Mouse (Mus musculus) heart, embryonic 16.5 days (tissue): ENCODE measurements at regions not wholly inside any gene's neighbourhood (a gene's known extent, or its start where the extent isn't known, plus 50 kb on each side); places are given as distances from the start of the nearest gene placed in this dataset.

Experiments used
- ATAC-seq: fragments of 200-750 bp; cut with Nextera tagmentation; replicated peaks from 2 replicates; pipeline ENCODE4 v1.8.0; 2017; ENCODE audit warnings: moderate number of reproducible peaks; ENCODE audit not compliant: insufficient read depth, low FRiP score; ENCODE audit errors: extremely low read depth
- H3K27ac ChIP-seq: fragments of 300-500 bp; sonication (generic); 2 replicates; pipeline ENCODE4 v1.5.1; 2014; ENCODE audit warnings: mild to moderate bottlenecking, low read length, control low read depth, moderate library complexity
- H3K27me3 ChIP-seq: fragments of 300-500 bp; sonication (generic); 2 replicates; pipeline ENCODE4 v1.6.1; 2014; ENCODE audit warnings: low read length, mixed read lengths; ENCODE audit not compliant: control insufficient read depth, insufficient read depth
- H3K36me3 ChIP-seq: fragments of 300-500 bp; sonication (generic); 2 replicates; pipeline ENCODE4 v1.6.1; 2014; ENCODE audit not compliant: control insufficient read depth, insufficient read depth
- H3K4me1 ChIP-seq: fragments of 300-500 bp; sonication (generic); 2 replicates; pipeline ENCODE4 v1.6.1; 2014; ENCODE audit warnings: low read length, mixed read lengths; ENCODE audit not compliant: control insufficient read depth, insufficient read depth
- H3K4me2 ChIP-seq: fragments of 300-500 bp; sonication (generic); 2 replicates; pipeline ENCODE4 v1.6.1; 2014; ENCODE audit warnings: low read depth, mild to moderate bottlenecking, control low read depth, low read length
- H3K4me3 ChIP-seq: fragments of 300-500 bp; sonication (generic); 2 replicates; pipeline ENCODE4 v1.5.1; 2014; ENCODE audit warnings: mild to moderate bottlenecking, control low read depth, low read length
- H3K9ac ChIP-seq: fragments of 300-500 bp; sonication (generic); 2 replicates; pipeline ENCODE4 v1.6.1; 2014; ENCODE audit warnings: low read length, control low read depth
- H3K9me3 ChIP-seq: fragments of 300-500 bp; sonication (generic); replicated peaks from 2 replicates; pipeline ENCODE4 v1.6.1; 2016; ENCODE audit warnings: low read length; ENCODE audit not compliant: control insufficient read depth
- WGBS: fragments of 180-500 bp; shearing (Covaris S2); extraction: QIAGEN DNeasy Blood & Tissue Kit; methylation state at CpG from one replicate; pipeline ENCODE4 v1.1.7; 2014; 5-methylcytosine and 5-hydroxymethylcytosine counted together

DNA sequence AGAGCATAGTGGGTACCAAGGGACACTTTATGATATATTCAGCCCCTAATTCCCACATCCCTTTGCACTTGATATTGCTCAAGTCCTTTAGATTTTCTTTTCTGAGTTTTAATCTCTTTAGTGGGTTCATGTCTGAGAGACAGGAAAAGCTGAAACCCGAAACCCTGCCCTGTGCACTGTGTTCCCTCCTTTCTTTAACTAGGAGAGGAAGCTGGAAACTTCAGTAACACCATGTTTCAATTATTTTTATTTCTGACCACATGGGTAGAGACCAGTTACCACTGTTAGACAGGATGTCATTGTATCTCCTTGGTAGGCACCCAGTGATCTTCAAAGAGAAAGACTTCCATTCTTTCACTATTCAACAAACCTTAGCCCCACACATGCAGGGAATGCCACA, 362.4 kb upstream of the Flrt2 start:
- Histone ChIP-seq H3K27ac (no peak overlapping the region), H3K36me3 (no peaks in the 10 kb centered on the region), H3K4me2 (no peak overlapping the region), H3K9ac (no peak overlapping the region), H3K9me3 (no peaks in the 10 kb centered on the region), H3K4me1 (no peaks in the 10 kb centered on the region), H3K27me3 (no peaks in the 10 kb centered on the region), H3K4me3 (no peak overlapping the region)
- WGBS = 65% methylated on average over 1 of the region's 1 CpGs
- no peak for ATAC-seq

DNA sequence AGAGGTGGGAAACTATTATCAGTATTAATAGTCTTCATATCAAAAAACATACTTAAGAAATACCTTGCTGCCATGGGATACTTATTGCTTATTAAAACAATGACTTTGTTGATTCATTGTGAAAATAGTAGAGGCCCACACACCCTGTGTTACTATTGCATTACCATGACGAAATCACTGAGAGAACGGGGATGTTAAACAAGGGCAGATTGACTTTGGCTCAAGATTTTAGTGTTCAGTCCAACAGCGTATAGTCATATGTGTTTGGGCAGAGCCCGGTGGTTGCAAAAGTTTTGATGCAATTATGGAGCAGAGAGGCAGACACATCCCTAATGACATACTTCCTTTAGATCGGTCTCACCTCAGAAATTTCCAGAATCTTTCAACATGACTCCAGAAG, 344.2 kb upstream of the Flrt2 start:
- Histone ChIP-seq H3K27ac (no peak overlapping the region), H3K9me3 (no peaks in the 10 kb centered on the region), H3K4me3 (no peak overlapping the region), H3K27me3 (no peaks in the 10 kb centered on the region), H3K4me1 (no peaks in the 10 kb centered on the region), H3K36me3 (no peaks in the 10 kb centered on the region), H3K4me2 (no peak overlapping the region), H3K9ac (no peak overlapping the region)
- no peak for ATAC-seq
- WGBS = 84% methylated on average over 5 of the region's 5 CpGs

DNA sequence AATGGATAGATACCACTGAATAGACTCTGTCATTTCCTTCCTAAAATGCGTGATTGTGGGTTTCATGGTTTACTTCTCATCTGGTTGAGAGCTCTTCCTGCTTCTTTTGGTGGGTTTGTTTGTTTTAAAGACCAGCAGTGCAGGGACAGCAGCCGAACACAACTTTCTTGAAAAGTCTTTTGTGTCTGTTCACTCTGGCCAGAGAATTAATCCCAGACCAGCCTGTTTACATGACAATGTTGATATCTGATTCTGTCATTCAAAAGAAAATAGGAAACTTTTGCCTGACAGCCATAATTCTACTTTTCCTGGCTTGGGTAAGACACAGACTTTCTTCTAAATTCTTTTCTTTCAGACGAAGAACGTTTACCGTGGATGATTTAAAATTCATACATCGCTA, 336.9 kb upstream of the Flrt2 start:
- Histone ChIP-seq H3K9me3 (no peaks in the 10 kb centered on the region), H3K4me1 (no peaks in the 10 kb centered on the region), H3K4me3 (no peak overlapping the region), H3K9ac (no peak overlapping the region), H3K27me3 (no peaks in the 10 kb centered on the region), H3K36me3 (no peaks in the 10 kb centered on the region), H3K4me2 (no peak overlapping the region), H3K27ac (no peak overlapping the region)
- no peak for ATAC-seq
- WGBS = 53% methylated on average over 6 of the region's 6 CpGs

DNA sequence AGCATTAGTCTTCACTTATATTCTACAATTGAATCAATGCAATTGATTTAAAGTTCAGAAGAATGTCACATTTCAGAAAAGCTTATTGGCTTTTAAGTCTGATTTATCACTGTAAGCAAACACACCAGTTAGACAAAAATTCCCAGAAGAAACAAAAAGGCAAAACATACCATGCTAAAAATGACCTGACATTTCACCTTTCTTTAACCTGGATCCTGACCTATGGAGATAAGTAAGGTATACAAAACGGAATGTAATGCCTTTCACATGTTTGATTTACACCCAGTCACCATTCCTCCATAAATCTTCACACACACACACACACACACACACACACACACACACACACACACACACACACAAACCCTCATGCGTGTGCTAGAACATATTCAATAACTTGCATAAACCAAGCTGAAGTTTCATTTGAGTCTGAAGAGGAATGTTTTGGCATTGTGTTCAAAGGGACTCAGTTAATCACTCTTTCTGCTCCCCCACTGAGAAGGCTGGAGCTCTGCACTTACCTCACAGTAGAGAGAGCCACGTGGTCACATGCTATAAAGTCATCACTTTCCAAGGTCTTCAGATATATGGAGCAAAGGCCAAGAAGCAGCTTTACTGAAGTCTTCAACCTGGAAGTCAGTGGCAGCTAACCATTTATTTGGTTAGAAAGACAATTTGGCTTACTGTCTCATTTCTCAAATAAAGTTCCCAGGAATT, 307.6 kb upstream of the Flrt2 start:
- H3K4me3 ChIP-seq = no peak overlapping the region
- 41% methylated on average over 3 of the region's 3 CpGs for WGBS
- ATAC-seq = no peak

DNA sequence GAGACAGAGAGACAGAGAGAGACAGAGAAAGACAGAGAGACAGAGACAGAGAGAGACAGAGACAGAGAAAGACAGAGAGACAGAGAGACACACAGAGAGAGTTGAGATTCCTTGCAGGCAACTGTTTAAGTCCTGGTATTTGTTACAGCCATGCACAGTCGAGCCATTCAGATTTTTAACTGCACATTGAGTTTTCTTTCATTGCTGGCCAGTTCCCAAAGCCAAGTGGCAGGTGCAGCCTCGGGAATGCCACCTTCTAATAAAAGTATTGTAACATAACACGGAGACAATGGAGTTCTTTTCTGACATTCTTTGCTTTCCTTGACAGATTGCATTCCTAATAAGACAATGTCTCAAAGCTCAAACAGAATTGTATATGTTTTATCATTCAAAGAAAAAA, 306.3 kb upstream of the Flrt2 start:
- Histone ChIP-seq H3K4me1 (no peaks in the 10 kb centered on the region), H3K4me3 (no peak overlapping the region), H3K9me3 (no peaks in the 10 kb centered on the region), H3K27me3 (no peaks in the 10 kb centered on the region), H3K36me3 (no peaks in the 10 kb centered on the region), H3K9ac (no peak overlapping the region), H3K4me2 (no peak overlapping the region), H3K27ac (no peak overlapping the region)
- ATAC-seq = no peak
- 59% methylated on average over 3 of the region's 3 CpGs for WGBS

More for the DNA sequence above, 307.6 kb upstream of the Flrt2 start:
- Histone ChIP-seq H3K9me3 (no peaks in the 10 kb centered on the region), H3K27ac (no peak overlapping the region), H3K4me2 (no peak overlapping the region), H3K4me1 (no peaks in the 10 kb centered on the region), H3K27me3 (no peaks in the 10 kb centered on the region), H3K36me3 (no peaks in the 10 kb centered on the region), H3K9ac (no peak overlapping the region)

DNA sequence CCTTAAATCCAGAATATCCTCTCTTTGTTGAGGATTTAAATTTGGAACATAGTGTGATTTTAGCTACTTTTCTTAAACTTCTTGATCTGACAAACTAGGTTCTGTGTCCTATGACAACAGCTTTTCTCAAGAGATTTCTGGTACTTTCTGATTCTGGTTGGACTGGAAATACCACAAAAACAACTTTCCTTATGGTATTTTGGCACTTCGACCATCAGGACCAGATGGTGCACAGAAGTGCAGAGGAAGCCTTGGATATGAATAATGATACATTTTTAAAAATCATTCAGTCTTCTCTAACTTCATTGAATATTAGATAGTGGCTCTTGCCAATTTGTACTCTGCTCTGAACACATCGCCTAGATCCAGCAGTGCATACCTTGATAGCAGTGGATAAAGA, 303.8 kb upstream of the Flrt2 start:
- no peak for ATAC-seq
- H3K4me3 ChIP-seq = no peak overlapping the region
- 85% methylated on average over 2 of the region's 2 CpGs for WGBS
- H3K36me3 ChIP-seq = no peaks in the 10 kb centered on the region
- H3K27ac ChIP-seq = no peak overlapping the region
- no peaks in the 10 kb centered on the region for H3K9me3 ChIP-seq
- H3K9ac ChIP-seq = no peak overlapping the region
- H3K4me1 ChIP-seq = no peaks in the 10 kb centered on the region
- no peak overlapping the region for H3K4me2 ChIP-seq
- H3K27me3 ChIP-seq = no peaks in the 10 kb centered on the region

DNA sequence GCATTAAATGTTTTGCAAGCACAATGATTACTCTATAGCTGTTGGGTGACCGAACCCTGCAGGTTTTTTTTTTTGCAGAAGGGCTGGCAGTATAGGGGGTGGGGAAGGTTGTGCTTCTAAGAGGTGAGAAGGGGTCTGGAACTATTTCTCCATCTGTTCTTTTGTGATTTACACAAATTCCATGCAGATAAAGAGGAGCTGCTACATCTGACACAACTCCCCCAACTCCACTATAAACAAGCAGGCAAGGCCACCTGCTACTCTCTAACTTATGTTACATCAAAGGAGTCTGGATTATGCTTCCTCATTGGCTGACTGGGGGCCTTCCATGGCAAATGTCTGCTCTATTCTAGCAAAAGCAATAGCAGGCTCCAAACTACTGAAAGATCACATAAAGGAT, 299.2 kb upstream of the Flrt2 start:
- WGBS = 59% methylated on average over 1 of the region's 1 CpGs

DNA sequence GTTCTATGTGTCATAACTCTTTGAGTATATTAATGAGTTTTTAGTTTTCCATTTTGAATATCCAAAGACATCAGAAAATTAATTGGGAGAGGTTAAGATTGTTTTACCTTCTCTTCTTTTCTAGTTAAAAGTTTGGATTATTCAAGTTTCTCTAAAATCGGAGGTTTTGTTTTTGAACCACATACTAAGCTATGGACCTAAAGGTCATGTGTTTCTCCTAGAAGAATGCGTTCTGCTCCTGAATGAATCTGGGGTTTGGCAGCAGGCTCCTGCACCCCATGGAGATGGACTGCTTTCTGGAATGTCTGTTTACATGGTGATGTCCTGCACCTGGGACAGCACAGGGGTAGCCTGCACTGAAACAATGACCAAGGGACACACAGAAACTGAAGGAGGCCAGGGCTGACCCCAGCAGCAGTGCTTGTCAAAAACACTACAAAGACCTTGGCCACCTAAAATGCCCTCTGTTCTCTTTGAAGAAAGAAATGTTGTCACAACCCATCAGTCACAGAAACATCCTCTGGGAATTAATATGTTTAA, 297.0 kb upstream of the Flrt2 start:
- H3K27me3 ChIP-seq = no peaks in the 10 kb centered on the region
- ATAC-seq = no peak
- no peaks in the 10 kb centered on the region for H3K9me3 ChIP-seq
- no peaks in the 10 kb centered on the region for H3K36me3 ChIP-seq
- no peak overlapping the region for H3K4me3 ChIP-seq
- H3K4me1 ChIP-seq = no peaks in the 10 kb centered on the region
- H3K27ac ChIP-seq = no peak overlapping the region
- no peak overlapping the region for H3K4me2 ChIP-seq
- 83% methylated on average over 2 of the region's 2 CpGs for WGBS
- H3K9ac ChIP-seq = no peak overlapping the region

More for the DNA sequence above, 299.2 kb upstream of the Flrt2 start:
- Histone ChIP-seq H3K27ac (no peak overlapping the region), H3K36me3 (no peaks in the 10 kb centered on the region), H3K9ac (no peak overlapping the region), H3K4me2 (no peak overlapping the region), H3K4me1 (no peaks in the 10 kb centered on the region), H3K9me3 (no peaks in the 10 kb centered on the region), H3K27me3 (no peaks in the 10 kb centered on the region), H3K4me3 (no peak overlapping the region)
- no peak for ATAC-seq

DNA sequence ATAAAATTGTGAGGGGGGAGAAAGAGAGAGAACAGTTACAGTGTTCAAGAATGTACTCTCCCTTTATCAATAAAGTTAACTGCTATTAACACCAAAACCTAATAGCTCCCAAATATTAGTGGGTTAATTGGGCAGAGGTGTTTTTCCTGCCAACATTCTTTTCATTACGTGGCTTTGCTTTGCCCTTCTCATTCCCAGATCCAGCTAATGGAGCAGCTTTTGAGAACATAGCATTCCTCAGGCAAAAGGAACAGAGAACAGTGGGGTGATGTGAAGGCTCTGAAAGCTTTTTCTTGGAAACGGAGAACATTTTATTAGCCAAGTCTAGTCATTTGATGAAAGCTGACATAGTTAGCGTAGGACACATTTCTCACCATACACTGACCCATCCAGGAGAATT, 271.2 kb upstream of the Flrt2 start:
- 55% methylated on average over 3 of the region's 3 CpGs for WGBS
- Histone ChIP-seq H3K27me3 (no peaks in the 10 kb centered on the region), H3K9ac (no peak overlapping the region), H3K4me2 (no peak overlapping the region), H3K4me3 (no peak overlapping the region), H3K36me3 (no peaks in the 10 kb centered on the region), H3K4me1 (no peaks in the 10 kb centered on the region), H3K9me3 (no peaks in the 10 kb centered on the region), H3K27ac (no peak overlapping the region)
- ATAC-seq = no peak
